ENCODE assay signal across 19 mouse cellular contexts in the genomic region with DNA sequence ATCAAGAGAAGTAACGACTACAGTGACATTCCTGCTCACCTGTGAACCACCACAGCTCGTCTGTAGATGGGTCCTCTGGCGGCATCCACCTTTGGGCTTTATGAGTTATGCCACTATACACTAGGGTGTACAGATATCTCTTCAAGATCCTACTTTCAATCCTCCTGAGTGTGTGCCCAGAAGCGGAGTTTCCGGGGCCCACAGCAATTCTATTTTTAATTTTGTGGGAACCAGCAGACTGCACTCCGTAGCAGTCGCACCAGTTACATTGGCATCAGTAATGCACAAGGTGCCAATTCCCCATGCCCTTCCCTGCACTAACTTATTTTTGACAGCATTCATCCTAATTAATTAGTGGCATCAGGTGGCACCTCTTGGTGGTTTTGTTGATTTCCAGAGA.
DNase-seq lines count a peak whose midpoint lies in the region; ATAC-seq lines count a peak whose summit lies in the region.
"Had no signal": no experiment of that assay in that cellular context is flagged by ENCODE, and none has a peak within 500 bp of the region (broad histone marks: within the 10 kb centered on the region; RNA-seq: fewer than 3 reads in every experiment).

No protein-coding gene starts in this region.

- no peak for DNase-seq in frontal cortex, postnatal 36 days (ENCODE audit: low spot score in 2 of 2)
- DNase-seq in layer of hippocampus, adult 9-11 months, result peak; percentile 43
- no peak for DNase-seq in layer of hippocampus, adult 11-12 months (ENCODE audit: low spot score)
- DNase-seq in right cerebral cortex, adult 18-20 months, result peak; percentile 28
- no peak for DNase-seq in right cerebral cortex, postnatal 10 days (ENCODE audit: low spot score in 2 of 2)
- DNase-seq: adrenal gland, adult 2 months; adrenal gland, adult 8-10 months; adrenal gland, postnatal 10 days; adrenal gland, postnatal 14 days; adrenal gland, postnatal 25 days; adrenal gland, postnatal 36 days; B cell, adult 2 months; cerebellum, adult 11 months; cerebellum, adult 11-12 months; cerebellum, adult 18-20 months had no signal

- peak; percentile 59; the same call in 1 of the 2 replicates for ATAC-seq in frontal cortex, adult (ENCODE audit: low TSS enrichment)
- ATAC-seq: activated CD4-positive, CD25-positive, alpha-beta regulatory T cell, adult 4 months; CD4-positive, CD25-positive, alpha-beta regulatory T cell, adult 4 months; Patski had no signal

Comparison
In these comparisons a context has a peak if more than half of its experiments do, and no peak if none do; other contexts are left out.
1. DNase-seq: peak in layer of hippocampus, adult 9-11 months (single experiment) and right cerebral cortex, adult 18-20 months (single experiment); none in frontal cortex, postnatal 36 days (0 of 2), layer of hippocampus, adult 11-12 months (single experiment) and right cerebral cortex, postnatal 10 days (0 of 2).